Mouse (Mus musculus) forebrain, embryonic 16.5 days (tissue): ENCODE data around the gene Nrxn3. TPM values are rescaled to one million over a fixed set of nuclear protein-coding genes. Genes with fewer than 3 reads are reported as not detected.
A peak's percentile ranks its signal among the peaks of the same experiment; 100 is the strongest.

Experiments
- ATAC-seq: fragments of 200-750 bp; cut with Nextera tagmentation; 2 replicates; pipeline ENCODE4 v1.8.0; 2017; ENCODE audit warnings: mild to moderate bottlenecking, moderate library complexity
- H3K27ac ChIP-seq: fragments of 300-500 bp; sonication (generic); 2 replicates; pipeline ENCODE4 v1.5.1; 2014; ENCODE audit warnings: low read length, control low read depth
- H3K27me3 ChIP-seq: fragments of 300-500 bp; sonication (generic); replicated peaks from 2 replicates; pipeline ENCODE4 v1.6.1; 2014; ENCODE audit warnings: low read length; ENCODE audit not compliant: control insufficient read depth, insufficient read depth
- H3K36me3 ChIP-seq: fragments of 300-500 bp; sonication (generic); 2 replicates; pipeline ENCODE4 v1.6.1; 2014; ENCODE audit not compliant: control insufficient read depth, insufficient read depth
- H3K4me1 ChIP-seq: fragments of 300-500 bp; sonication (generic); replicated peaks from 2 replicates; pipeline ENCODE4 v1.6.1; 2014; ENCODE audit warnings: low read length; ENCODE audit not compliant: control insufficient read depth, insufficient read depth
- H3K4me2 ChIP-seq: fragments of 300-500 bp; sonication (generic); 2 replicates; pipeline ENCODE4 v1.6.1; 2014; ENCODE audit warnings: mild to moderate bottlenecking, low read length, control low read depth
- H3K4me3 ChIP-seq: fragments of 300-500 bp; sonication (generic); replicated peaks from 2 replicates; pipeline ENCODE4 v1.5.1; 2014; ENCODE audit warnings: mild to moderate bottlenecking, low read length, control low read depth
- H3K9ac ChIP-seq: fragments of 300-500 bp; sonication (generic); replicated peaks from 2 replicates; pipeline ENCODE4 v1.6.1; 2014; ENCODE audit warnings: low read depth, low read length, control low read depth
- H3K9me3 ChIP-seq: fragments of 300-500 bp; sonication (generic); 2 replicates; pipeline ENCODE4 v1.6.1; 2016; ENCODE audit warnings: low read length; ENCODE audit not compliant: control insufficient read depth
- WGBS: fragments of 180-500 bp; shearing (Covaris S2); extraction: QIAGEN DNeasy Blood & Tissue Kit; methylation state at CpG from one replicate; pipeline ENCODE4 v1.1.7; 2014; 5-methylcytosine and 5-hydroxymethylcytosine counted together
- polyA plus RNA-seq: library from polyadenylated mRNA; unstranded; fragments of >200 nt; fragmentation: Nextera tagmentation; extraction: Ambion mirVana; gene quantifications from 2 replicates; pipeline ENCODE4 v1.2.1, GENCODE M21; 2015

Gene Nrxn3
- polyA plus RNA-seq, 1 experiment from 2014 or later, result 117 TPM

DNA sequence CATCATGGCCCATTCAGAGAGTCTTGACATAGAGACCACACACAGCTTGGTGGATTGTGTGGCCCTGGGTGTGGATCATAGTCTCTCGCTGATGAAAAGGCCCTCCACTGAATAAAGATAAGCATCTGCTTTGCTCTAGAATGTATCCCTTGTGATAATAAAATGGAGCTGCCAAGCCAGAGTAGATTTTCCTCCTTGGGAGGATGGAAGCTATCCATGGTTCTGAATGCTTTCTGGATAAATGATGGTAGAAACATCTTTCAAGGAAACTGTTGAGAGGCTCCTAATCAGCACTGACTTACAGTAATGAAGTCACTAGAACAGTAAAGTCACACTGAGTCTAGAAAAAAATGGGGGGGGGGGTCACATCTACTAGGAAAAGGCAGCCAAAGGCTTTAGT lies 989.1 kb downstream of the Nrxn3 start:
- no peak for ATAC-seq
- H3K27ac ChIP-seq, result no peak overlapping the region
- H3K4me1 ChIP-seq, result no peaks in the 10 kb centered on the region
- H3K27me3 ChIP-seq, result no peaks in the 10 kb centered on the region
- no peak overlapping the region for H3K4me2 ChIP-seq
- 87% methylated on average over 1 of the region's 1 CpGs for WGBS
- no peaks in the 10 kb centered on the region for H3K36me3 ChIP-seq
- no peak overlapping the region for H3K4me3 ChIP-seq
- H3K9ac ChIP-seq, result no peak overlapping the region
- no peaks in the 10 kb centered on the region for H3K9me3 ChIP-seq

DNA sequence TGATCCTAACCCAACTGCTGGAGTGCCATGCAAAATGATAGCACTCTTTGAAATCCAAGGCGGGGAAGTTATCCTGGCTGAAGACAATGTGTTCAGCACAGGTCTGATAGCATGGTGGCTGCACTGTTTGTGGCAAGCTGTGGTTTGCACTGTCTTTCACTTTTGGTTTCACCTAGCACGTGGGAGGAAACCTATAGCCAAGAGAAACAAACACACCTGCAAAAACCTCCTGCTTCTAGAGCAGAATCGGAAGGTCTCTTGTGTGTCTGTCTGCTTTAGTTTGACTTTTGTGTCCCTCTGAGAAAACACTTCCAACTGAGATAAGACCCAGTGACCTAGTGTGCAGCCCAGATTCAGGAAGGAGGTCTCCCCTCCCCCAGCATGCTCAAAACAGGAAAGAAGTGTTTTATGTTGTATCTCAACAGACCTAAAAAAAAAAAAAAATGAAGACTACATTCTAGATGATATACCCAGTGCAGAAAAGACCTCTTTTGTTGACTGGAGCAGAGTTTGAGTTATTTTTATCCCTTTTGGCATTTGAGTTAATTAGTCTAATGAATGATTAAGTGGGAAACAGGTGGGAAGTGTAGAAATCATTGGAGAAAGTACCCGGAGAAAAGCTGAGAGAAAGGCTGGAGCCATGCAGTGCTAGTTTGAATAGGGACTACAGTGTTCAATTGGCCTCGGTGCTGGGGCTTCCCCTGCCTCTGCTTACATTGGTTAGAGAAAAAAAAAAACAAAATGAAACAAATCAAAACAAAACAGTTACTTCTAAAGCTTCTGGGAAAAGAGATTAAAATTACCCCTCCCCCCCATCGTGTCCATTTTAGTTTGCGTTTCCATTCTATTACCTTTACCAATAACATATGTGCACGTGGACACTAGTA lies 996.8 kb downstream of the Nrxn3 start:
- Histone ChIP-seq H3K4me1 (no peaks in the 10 kb centered on the region), H3K9me3 (no peaks in the 10 kb centered on the region), H3K4me2 (no peak overlapping the region), H3K9ac (no peak overlapping the region), H3K36me3 (no peaks in the 10 kb centered on the region), H3K27me3 (0 out of 2 replicates have a peak, but pooled peaks cover 5% of the 10 kb centered on the region), H3K4me3 (no peak overlapping the region), H3K27ac (no peak overlapping the region)
- WGBS, result 22% methylated on average over 8 of the region's 8 CpGs
- ATAC-seq, result no peak

DNA sequence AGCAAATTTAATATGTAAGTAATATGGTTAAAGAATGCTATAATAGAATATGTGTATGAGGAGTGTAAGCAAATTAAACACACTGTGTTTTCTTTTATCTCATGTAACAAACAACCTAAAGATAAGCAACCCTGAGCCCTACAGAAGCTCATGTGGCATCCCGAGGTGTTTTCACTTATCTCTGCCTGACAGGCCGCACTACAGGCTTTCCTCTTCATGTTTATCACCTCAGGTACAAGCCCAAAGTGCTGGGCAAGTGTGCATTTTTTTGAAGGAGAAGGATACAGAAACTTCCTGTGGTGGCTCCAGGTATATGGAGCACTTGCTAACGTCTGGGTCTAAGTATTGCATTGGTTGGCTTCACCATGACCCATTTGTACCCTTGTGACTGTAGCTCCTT lies 998.3 kb downstream of the Nrxn3 start:
- Histone ChIP-seq H3K36me3 (no peaks in the 10 kb centered on the region), H3K27ac (no peak overlapping the region), H3K9ac (no peak overlapping the region), H3K27me3 (0 out of 2 replicates have a peak, but pooled peaks cover 5% of the 10 kb centered on the region), H3K4me1 (no peaks in the 10 kb centered on the region), H3K4me3 (no peak overlapping the region), H3K4me2 (no peak overlapping the region), H3K9me3 (no peaks in the 10 kb centered on the region)
- no peak for ATAC-seq
- 86% methylated on average over 3 of the region's 3 CpGs for WGBS

DNA sequence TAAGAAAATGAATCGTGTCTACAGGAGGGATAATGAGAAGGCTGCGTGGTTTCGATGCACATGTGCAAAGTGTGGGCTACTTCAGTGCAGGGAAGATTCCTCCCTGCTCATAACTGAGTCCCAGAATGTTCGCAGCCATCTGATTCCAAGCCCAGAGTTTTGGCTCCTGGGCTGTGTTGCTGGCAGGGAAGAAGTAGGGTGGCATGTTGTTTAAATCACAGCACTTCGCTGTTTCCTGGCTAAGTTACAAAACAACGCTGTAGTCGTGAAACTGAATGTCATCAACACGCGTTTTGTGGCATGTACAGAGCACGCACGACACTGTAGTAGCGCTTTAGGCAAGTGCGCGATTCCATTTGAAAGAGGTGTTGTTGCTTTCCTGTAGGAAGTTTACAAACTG lies 999.8 kb downstream of the Nrxn3 start:
- peak; percentile 85 for ATAC-seq
- Histone ChIP-seq H3K4me1 (no peaks in the 10 kb centered on the region), H3K9me3 (no peaks in the 10 kb centered on the region), H3K36me3 (no peaks in the 10 kb centered on the region), H3K9ac (no peak overlapping the region), H3K27me3 (0 out of 2 replicates have a peak, but pooled peaks cover 5% of the 10 kb centered on the region), H3K27ac (no peak overlapping the region), H3K4me2 (no peak overlapping the region), H3K4me3 (no peak overlapping the region)
- 53% methylated on average over 14 of the region's 14 CpGs for WGBS

DNA sequence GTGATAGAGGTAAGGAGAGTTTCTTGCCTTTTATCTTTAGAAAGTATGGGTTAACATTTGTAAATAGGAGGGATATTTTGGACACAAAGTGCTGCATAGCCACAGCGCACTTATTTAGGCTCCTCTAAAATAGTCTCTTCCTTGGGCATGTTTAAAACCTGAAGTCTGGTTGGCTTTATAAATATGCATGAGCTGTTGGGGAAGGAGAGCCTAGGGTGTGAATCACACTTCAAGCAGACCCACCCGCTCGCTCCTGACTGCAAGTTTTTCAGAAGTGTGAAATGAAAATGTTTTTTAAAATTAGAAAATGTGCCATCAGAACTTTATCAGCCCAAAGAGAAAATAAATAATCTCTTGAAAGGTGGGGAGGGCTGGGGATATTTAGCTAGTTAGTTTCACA lies 1001.4 kb downstream of the Nrxn3 start:
- H3K4me1 ChIP-seq, result no peaks in the 10 kb centered on the region
- peak; percentile 59; the same call in 1 of the 2 replicates for ATAC-seq
- no peaks in the 10 kb centered on the region for H3K9me3 ChIP-seq
- 0 out of 2 replicates have a peak, but pooled peaks cover 5% of the 10 kb centered on the region for H3K27me3 ChIP-seq
- H3K4me2 ChIP-seq, result no peak overlapping the region
- H3K36me3 ChIP-seq, result no peaks in the 10 kb centered on the region
- H3K27ac ChIP-seq, result no peak overlapping the region
- H3K9ac ChIP-seq, result no peak overlapping the region
- WGBS, result 37% methylated on average over 3 of the region's 3 CpGs
- no peak overlapping the region for H3K4me3 ChIP-seq

DNA sequence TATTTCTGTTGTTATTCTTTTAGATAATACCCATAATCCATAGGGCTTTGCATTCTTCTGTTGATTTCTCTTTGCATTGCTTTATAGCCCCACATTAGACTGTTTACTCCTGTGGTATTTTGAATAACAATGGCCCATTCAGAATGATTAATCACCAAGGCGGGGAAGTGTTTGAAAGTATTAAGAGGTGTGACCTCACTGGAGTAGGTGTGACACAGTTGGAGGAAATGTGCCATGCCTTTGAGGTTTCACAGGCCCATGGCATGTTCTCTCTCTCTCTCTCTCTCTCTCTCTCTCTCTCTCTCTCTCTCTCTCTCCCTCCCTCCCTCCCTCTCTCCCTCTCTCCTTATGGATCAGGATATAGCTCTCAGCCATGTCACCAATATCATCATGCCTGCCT lies 1019.6 kb downstream of the Nrxn3 start:
- Histone ChIP-seq H3K4me3 (no peak overlapping the region), H3K9me3 (no peaks in the 10 kb centered on the region), H3K27me3 (no peaks in the 10 kb centered on the region; the same call in 1 of the 2 replicates), H3K27ac (no peak overlapping the region), H3K4me1 (no peaks in the 10 kb centered on the region), H3K9ac (no peak overlapping the region), H3K4me2 (no peak overlapping the region), H3K36me3 (no peaks in the 10 kb centered on the region)
- ATAC-seq, result no peak
- 19% methylated on average over 1 of the region's 1 CpGs for WGBS

DNA sequence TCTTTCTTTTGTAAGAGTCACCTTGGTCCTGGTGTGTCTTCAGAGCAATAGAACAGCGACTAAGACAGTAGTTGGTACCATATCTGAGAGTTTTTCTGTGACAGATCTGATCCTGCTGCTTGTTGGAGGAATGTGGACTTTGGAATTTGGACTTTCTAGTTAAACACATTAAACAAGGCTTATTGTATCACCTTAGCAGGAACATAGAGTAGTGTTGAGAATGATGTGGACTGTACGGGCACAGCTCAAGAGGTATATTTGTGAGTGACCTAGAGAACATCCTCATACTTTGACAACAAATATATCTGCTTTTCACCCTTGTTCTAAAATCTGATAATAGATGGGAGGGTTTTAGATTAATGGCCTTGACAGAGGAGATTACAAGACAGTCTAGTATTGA lies 1020.1 kb downstream of the Nrxn3 start:
- no peak for ATAC-seq
- WGBS, result 94% methylated on average over 2 of the region's 2 CpGs

DNA sequence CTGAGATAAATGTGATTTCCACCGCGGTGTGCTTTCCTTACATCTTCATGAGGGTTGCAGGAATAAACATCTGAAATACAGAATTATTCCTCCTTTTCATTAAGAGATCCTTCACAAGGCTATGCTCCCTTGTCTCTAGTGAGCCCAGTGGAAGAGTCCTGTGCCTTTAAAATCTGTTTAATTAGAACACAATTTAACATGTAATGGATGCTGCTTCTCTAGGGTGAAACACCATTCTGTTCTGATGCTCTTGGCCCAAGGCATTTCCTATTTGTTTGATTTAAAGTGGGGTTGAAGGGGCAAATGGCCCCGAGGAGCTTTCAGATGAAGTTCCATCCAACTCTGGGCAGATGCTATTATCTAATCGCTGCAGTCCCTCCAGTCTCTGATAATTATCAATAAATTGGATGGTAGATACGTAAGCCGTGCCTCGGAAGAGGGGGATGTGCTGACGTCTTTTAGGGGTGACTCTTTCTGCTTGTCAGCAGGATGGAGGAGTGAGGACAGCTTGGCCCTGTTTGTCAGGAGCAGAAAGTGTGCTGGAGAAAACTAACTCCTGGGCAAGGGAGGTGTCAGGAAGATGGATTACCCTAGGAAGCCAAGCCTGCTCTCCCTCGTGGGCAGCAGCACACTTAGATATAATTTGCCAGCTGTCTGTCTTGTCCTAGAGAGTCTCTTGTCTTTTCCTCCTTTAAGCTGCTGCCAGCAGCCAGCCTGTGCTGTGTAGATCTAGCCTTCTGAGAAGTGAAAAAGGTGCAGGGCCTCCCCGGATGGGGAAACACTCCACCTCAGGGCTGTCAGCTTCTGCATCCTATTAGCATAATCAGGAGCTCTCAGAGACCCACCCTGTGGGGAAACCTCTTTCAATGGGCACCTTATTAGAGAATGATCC lies 1041.8 kb downstream of the Nrxn3 start:
- no peaks in the 10 kb centered on the region for H3K36me3 ChIP-seq
- WGBS, result 41% methylated on average over 10 of the region's 10 CpGs
- no peak overlapping the region for H3K4me3 ChIP-seq
- peak; percentile 69 for ATAC-seq
- H3K4me2 ChIP-seq, result no peak overlapping the region
- H3K4me1 ChIP-seq, result peaks cover 11% of the 10 kb centered on the region
- H3K9ac ChIP-seq, result no peak overlapping the region
- no peak overlapping the region for H3K27ac ChIP-seq
- H3K27me3 ChIP-seq, result no peaks in the 10 kb centered on the region; the same call in 1 of the 2 replicates
- no peaks in the 10 kb centered on the region for H3K9me3 ChIP-seq

More for the DNA sequence above, 1020.1 kb downstream of the Nrxn3 start:
- H3K36me3 ChIP-seq, result no peaks in the 10 kb centered on the region
- H3K27ac ChIP-seq, result no peak overlapping the region
- H3K4me1 ChIP-seq, result no peaks in the 10 kb centered on the region
- H3K27me3 ChIP-seq, result no peaks in the 10 kb centered on the region; the same call in 1 of the 2 replicates
- H3K9ac ChIP-seq, result no peak overlapping the region
- H3K4me2 ChIP-seq, result no peak overlapping the region
- H3K9me3 ChIP-seq, result no peaks in the 10 kb centered on the region
- no peak overlapping the region for H3K4me3 ChIP-seq

DNA sequence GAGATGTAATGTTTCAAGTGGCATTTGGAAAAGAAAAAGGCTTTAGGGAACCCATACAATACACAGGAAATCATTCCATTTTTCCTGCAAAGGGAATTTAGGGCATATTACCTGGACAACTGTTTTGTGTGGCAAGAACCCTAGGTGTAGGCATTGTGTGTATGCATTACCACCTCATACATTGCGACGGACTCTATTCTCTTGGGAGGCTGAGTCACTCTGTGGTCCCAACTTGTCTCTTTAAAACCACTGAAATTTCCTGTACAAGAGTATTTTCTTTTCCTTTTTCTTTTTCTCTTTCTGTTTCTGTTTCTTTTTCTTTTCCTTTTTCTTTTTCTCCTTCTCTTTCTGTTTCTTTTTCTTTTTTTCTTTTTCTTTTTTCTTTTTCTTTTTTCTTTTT lies 1042.5 kb downstream of the Nrxn3 start:
- H3K27ac ChIP-seq, result no peak overlapping the region

More for the DNA sequence above, 1042.5 kb downstream of the Nrxn3 start:
- ATAC-seq, result no peak
- no peaks in the 10 kb centered on the region for H3K36me3 ChIP-seq
- no peak overlapping the region for H3K9ac ChIP-seq
- WGBS, result 9% methylated on average over 2 of the region's 2 CpGs
- H3K4me3 ChIP-seq, result no peak overlapping the region
- H3K4me1 ChIP-seq, result peaks cover 11% of the 10 kb centered on the region
- H3K9me3 ChIP-seq, result no peaks in the 10 kb centered on the region
- no peak overlapping the region for H3K4me2 ChIP-seq
- H3K27me3 ChIP-seq, result no peaks in the 10 kb centered on the region; the same call in 1 of the 2 replicates
